ENCODE assay signal across 8 mouse cellular contexts in the genomic region with DNA sequence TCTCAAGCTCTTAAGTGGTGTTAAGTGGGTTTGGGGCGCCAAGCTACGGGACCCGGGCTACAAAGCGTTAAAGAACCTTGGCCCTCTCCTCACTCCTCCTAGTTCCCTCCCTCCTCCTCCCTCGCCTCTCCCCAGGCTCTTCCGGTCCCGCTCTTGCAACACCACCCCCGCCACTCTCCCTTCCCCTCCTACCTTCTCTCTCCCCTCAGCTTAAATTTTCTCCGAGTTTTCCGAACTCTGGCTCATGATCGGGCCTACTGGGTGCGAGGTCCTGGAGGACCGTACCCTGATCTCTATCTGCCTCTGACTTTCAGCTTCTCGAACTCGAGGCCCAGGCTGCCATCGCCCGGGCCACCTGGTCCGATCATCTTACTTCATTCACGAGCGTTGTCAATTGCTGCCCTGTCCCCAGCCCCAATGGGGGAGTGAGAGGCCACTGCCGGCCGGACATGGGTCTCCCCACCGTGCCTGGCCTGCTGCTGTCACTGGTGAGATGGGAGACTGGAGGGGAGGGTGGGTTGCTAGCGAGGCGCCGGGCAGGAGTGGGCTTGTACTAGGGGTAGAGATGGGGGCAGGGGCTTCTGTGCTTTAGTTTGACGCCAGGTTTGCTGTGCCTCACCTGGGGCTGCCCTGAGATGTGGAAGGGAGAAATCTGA. TPM values are rescaled to one million over a fixed set of nuclear protein-coding genes. Genes with fewer than 3 reads are reported as not detected.
A peak's percentile ranks its signal among the peaks of the same experiment; 100 is the strongest.
DNase-seq lines count a peak whose midpoint lies in the region; ATAC-seq lines count a peak whose summit lies in the region.

No protein-coding gene starts in this region.

- under 1% methylated on average over 27 of the region's 27 CpGs for whole genome bisulfite sequencing in forebrain, embryonic 10.5 days

- no peaks in the 10 kb centered on the region for H3K36me3 ChIP-seq in forebrain, embryonic 10.5 days (replicated peaks)

- peak; percentile 79 for ATAC-seq in CD4-positive, CD25-positive, alpha-beta regulatory T cell, adult 4 months
- peak; percentile 68 for ATAC-seq in activated CD4-positive, CD25-positive, alpha-beta regulatory T cell, adult 4 months
- ATAC-seq in megakaryocyte progenitor cell, adult 5-6 weeks (replicated peaks; ENCODE audit: poor library complexity) = peak; percentile 72

- peaks cover 61% of the 10 kb centered on the region for H3K4me1 ChIP-seq in forebrain, embryonic 10.5 days

- H3K27me3 ChIP-seq in forebrain, embryonic 10.5 days (ENCODE audit: poor library complexity, severe bottlenecking) = peaks cover 58% of the 10 kb centered on the region

- H3K9me3 ChIP-seq in forebrain, embryonic 10.5 days = no peaks in the 10 kb centered on the region

- intact Hi-C loops in heart, postnatal 25 days (cut with DNase I) = loop anchor here (2.0 to 5.0 kb wide), 3 partner anchors 19 to 185 kb away; partner anchors contain the start of gene Ltbr

- peak overlapping the region; percentile 69 for H3K4me3 ChIP-seq in forebrain, embryonic 10.5 days

- DNase-seq in forebrain, embryonic 10.5 days (ENCODE audit: extremely low spot score, low spot score) = peak; percentile 58
- peak; percentile 63 for DNase-seq in heart, postnatal 25 days (ENCODE audit: low spot score)
- peak; percentile 81 to 84 for DNase-seq in kidney, postnatal 36 days
- DNase-seq in telencephalon, adult 2 months (ENCODE audit: low read depth, low spot score) = peak; percentile 10
- DNase-seq in frontal cortex, postnatal 25 days (ENCODE audit: low spot score in 2 of 2) = no peak

- H3K27ac ChIP-seq in forebrain, embryonic 10.5 days = peak overlapping the region; percentile 83

RNA-seq across cellular contexts. Expression of gene Tnfrsf1a, which starts 0.5 kb away (rescaled TPM):
- polyA plus RNA-seq in CD4-positive, CD25-positive, alpha-beta regulatory T cell, adult 4 months (2017; shearing (Covaris generic)) = 10 to 100 TPM; 24.9 to 43.5 TPM
- polyA plus RNA-seq in activated CD4-positive, CD25-positive, alpha-beta regulatory T cell, adult 4 months (2017; shearing (Covaris generic)) = 10 to 100 TPM; 20.2 to 25.5 TPM
- 24.1 and 24.4 TPM in 2 replicates for polyA plus RNA-seq in forebrain, embryonic 10.5 days (2016; fragmentation: Nextera tagmentation; extraction: Ambion mirVana)
- total RNA-seq in heart, postnatal 25 days (2021) = 10 to 100 TPM; 53.2 to 60.8 TPM
- 56.9 and 61.8 TPM in 2 replicates for total RNA-seq in megakaryocyte progenitor cell, adult 5-6 weeks (2015)
- total RNA-seq in megakaryocyte progenitor cell, adult 5-6 weeks (2017) = 56.6 and 57.1 TPM in 2 replicates

RNA-seq across cellular contexts. Expression of gene Scnn1a, which starts 29.2 kb away (rescaled TPM):
- polyA plus RNA-seq in CD4-positive, CD25-positive, alpha-beta regulatory T cell, adult 4 months (2017; shearing (Covaris generic)) = not detected
- polyA plus RNA-seq in activated CD4-positive, CD25-positive, alpha-beta regulatory T cell, adult 4 months (2017; shearing (Covaris generic)) = not detected
- polyA plus RNA-seq in forebrain, embryonic 10.5 days (2016; fragmentation: Nextera tagmentation; extraction: Ambion mirVana) = 0.20 and 0.30 TPM in 2 replicates
- under 1 TPM; 0.70 TPM for total RNA-seq in heart, postnatal 25 days (2021)
- 21.8 and 22.9 TPM in 2 replicates for total RNA-seq in megakaryocyte progenitor cell, adult 5-6 weeks (2015)
- 0.75 and 1.7 TPM in 2 replicates for total RNA-seq in megakaryocyte progenitor cell, adult 5-6 weeks (2017)

RNA-seq across cellular contexts. Expression of gene Plekhg6, which starts 30.9 kb away (rescaled TPM):
- polyA plus RNA-seq in CD4-positive, CD25-positive, alpha-beta regulatory T cell, adult 4 months (2017; shearing (Covaris generic)) = under 1 TPM in 1 of 2 experiments, not detected in 1; 0.12 TPM
- not detected for polyA plus RNA-seq in activated CD4-positive, CD25-positive, alpha-beta regulatory T cell, adult 4 months (2017; shearing (Covaris generic))
- 0.07 TPM in 2 replicates for polyA plus RNA-seq in forebrain, embryonic 10.5 days (2016; fragmentation: Nextera tagmentation; extraction: Ambion mirVana)
- not detected for total RNA-seq in heart, postnatal 25 days (2021)
- total RNA-seq in megakaryocyte progenitor cell, adult 5-6 weeks (2015) = not detected in 2 replicates
- not detected in 2 replicates for total RNA-seq in megakaryocyte progenitor cell, adult 5-6 weeks (2017)

RNA-seq across cellular contexts. Expression of gene Ltbr, which starts 36.0 kb away (rescaled TPM):
- under 1 TPM in 1 of 2 experiments, not detected in 1; 0.28 TPM for polyA plus RNA-seq in CD4-positive, CD25-positive, alpha-beta regulatory T cell, adult 4 months (2017; shearing (Covaris generic))
- polyA plus RNA-seq in activated CD4-positive, CD25-positive, alpha-beta regulatory T cell, adult 4 months (2017; shearing (Covaris generic)) = not detected
- 16.1 and 17.2 TPM in 2 replicates for polyA plus RNA-seq in forebrain, embryonic 10.5 days (2016; fragmentation: Nextera tagmentation; extraction: Ambion mirVana)
- 10 to 100 TPM; 27.4 to 31.8 TPM for total RNA-seq in heart, postnatal 25 days (2021)
- total RNA-seq in megakaryocyte progenitor cell, adult 5-6 weeks (2015) = 17.5 and 18.7 TPM in 2 replicates
- total RNA-seq in megakaryocyte progenitor cell, adult 5-6 weeks (2017) = 28.2 and 43.7 TPM in 2 replicates

Comparison
In these comparisons a context has a peak if more than half of its experiments do, and no peak if none do; other contexts are left out.
1. DNase-seq: peak in forebrain, embryonic 10.5 days (single experiment), heart, postnatal 25 days (single experiment), kidney, postnatal 36 days (2 of 2) and telencephalon, adult 2 months (single experiment); none in frontal cortex, postnatal 25 days (0 of 2).
2. Peak in every context shown above with its lines, with median percentiles within 50 percentile points of each other: ATAC-seq.